Mouse (Mus musculus) embryonic fibroblast, embryonic 13.5 days (primary cell): ENCODE data around the gene Lyrm7.

Source experiments
- CTCF ChIP-seq: IDR thresholded peaks from 2 replicates; pipeline ENCODE4 v1.5.1; 2011; ENCODE audit warnings: mild to moderate bottlenecking, control low read depth, low read length, moderate library complexity, borderline replicate concordance; ENCODE audit not compliant: insufficient read depth
- POLR2A ChIP-seq: IDR thresholded peaks from 2 replicates; pipeline ENCODE4 v1.6.1; 2011; ENCODE audit warnings: low read depth, mild to moderate bottlenecking, control low read depth, low read length, moderate library complexity

DNA sequence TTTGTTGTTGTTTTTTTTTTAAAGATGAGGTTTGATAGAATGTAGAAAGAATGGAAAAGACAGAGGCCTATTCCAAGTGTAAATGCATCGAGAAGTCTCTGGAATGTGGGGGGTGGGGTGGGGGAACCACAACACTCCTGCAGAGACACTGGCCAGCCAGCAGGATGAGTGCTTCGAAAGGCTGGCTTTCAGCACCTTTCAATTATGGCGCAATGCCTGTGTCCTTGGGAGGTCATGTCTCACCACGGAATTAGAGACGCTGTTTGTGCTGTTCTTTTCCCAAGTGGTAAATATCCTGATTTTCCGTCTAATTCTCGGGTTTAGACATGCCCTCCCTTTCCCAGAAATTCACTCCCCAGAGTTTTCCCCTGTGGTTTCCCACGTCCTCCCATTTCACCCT lies 22.0 kb upstream of the Lyrm7 start:
- no peak for TF ChIP-seq CTCF
- TF ChIP-seq POLR2A, result no peak
